Mouse (Mus musculus): ENCODE measurements around the gene Cdh5.

DNA sequence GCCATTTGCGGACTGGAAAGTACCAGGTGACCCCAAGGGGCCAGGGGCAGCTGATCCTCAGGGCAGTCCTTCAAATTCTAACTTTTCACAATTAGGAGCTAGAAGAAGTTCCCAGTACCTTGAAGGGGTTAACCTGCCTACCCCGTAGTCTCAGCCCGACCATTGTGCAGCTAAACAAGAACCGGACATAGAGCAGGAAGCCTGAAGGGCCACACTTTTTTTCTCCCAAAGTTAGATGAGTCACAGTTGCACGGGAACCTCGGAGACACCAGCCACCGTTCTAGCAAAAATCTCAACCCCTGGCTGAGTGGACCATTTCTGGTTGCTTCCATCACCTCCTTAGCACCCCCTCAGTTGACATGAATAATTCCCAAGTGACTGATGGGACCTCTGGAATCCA is 2.0 kb downstream of the Cdh5 start:
- TF ChIP-seq POLR2A (IDR thresholded peaks at IDR 0.05; ENCODE audit: control insufficient read depth, low read depth, low read length) (no peak), CTCF (IDR thresholded peaks at IDR 0.05; ENCODE audit: control insufficient read depth, insufficient read depth, insufficient replicate concordance, low read depth, low read length) (no peak)

Data from testis, adult 2 months (tissue).